Mouse (Mus musculus) CH12.LX (cell line): Measurements from ENCODE around the gene Alox12e. TPM values are rescaled to one million over a fixed set of nuclear protein-coding genes. Genes with fewer than 3 reads are reported as not detected.
"Not testable (repeated sequence)": the region's sequence is repeated elsewhere in the genome, so short reads cannot be mapped to it uniquely, and the experiment has no call there.

Experiments used
- DNase-seq: peaks from one replicate; pipeline ENCODE4 v3.0.0-alpha.2; 2013; ENCODE audit errors: extremely low read depth
- H3K27ac ChIP-seq: 2 replicates; pipeline ENCODE4 v1.5.1; 2012; ENCODE audit warnings: low read depth, mild to moderate bottlenecking, control low read depth, moderate library complexity; ENCODE audit not compliant: insufficient read depth
- H3K27me3 ChIP-seq: replicated peaks from 2 replicates; pipeline ENCODE3; 2012; ENCODE audit warnings: inconsistent platforms
- H3K36me3 ChIP-seq, 2 experiments: replicated peaks in 1 of 2; 2 replicates each; pipeline versions ENCODE3 to v1.6.1; 2012; ENCODE audit warnings: inconsistent platforms in 1 of 2, low read length in 1 of 2, mild to moderate bottlenecking in 1 of 2, mixed read lengths in 1 of 2, moderate library complexity in 1 of 2; ENCODE audit not compliant: control insufficient read depth in 1 of 2, insufficient read depth in 1 of 2
- H3K4me1 ChIP-seq, 2 experiments: 2 replicates each; pipeline ENCODE4 v1.6.1; 2012; ENCODE audit warnings: inconsistent platforms in 1 of 2, moderate library complexity in 1 of 2; ENCODE audit not compliant: insufficient read depth in 2 of 2, control insufficient read depth in 1 of 2
- H3K4me2 ChIP-seq: 2 replicates; pipeline ENCODE4 v1.6.1; 2012; ENCODE audit warnings: low read depth, mild to moderate bottlenecking, control low read depth; ENCODE audit not compliant: poor library complexity, insufficient read depth, severe bottlenecking
- H3K4me3 ChIP-seq, 3 experiments: fragments of 150-350 bp in 1 of 3; sonication (generic) in 1 of 3; replicated peaks in 1 of 3; 2 replicates each; pipeline versions ENCODE3 to v1.5.1; 2011 to 2012; ENCODE audit warnings: low read depth in 2 of 3, low read length in 2 of 3, mild to moderate bottlenecking in 2 of 3, moderate library complexity in 2 of 3, control low read depth in 1 of 3, improper control_type of control experiment in 1 of 3, inconsistent platforms in 1 of 3, mixed read lengths in 1 of 3; ENCODE audit not compliant: poor library complexity in 1 of 3
- H3K79me2 ChIP-seq: replicated peaks from 2 replicates; pipeline ENCODE4 v1.6.1; 2012; ENCODE audit warnings: mild to moderate bottlenecking, moderate library complexity; ENCODE audit not compliant: control insufficient read depth, poor library complexity, insufficient read depth, severe bottlenecking; ENCODE audit errors: extremely low read depth
- H3K9ac ChIP-seq: 2 replicates; pipeline ENCODE4 v1.6.1; 2012; ENCODE audit warnings: low read depth, mild to moderate bottlenecking, control low read depth, moderate library complexity; ENCODE audit not compliant: insufficient read depth
- H3K9me3 ChIP-seq: replicated peaks from 2 replicates; pipeline ENCODE3; 2012; ENCODE audit warnings: low read length, inconsistent platforms, mixed read lengths
- E2F4 ChIP-seq: IDR thresholded peaks from 2 replicates; pipeline ENCODE4 v1.6.1; 2011; ENCODE audit warnings: low read depth, low read length, improper control_type of control experiment; ENCODE audit not compliant: insufficient replicate concordance
- ELF1 ChIP-seq: IDR thresholded peaks from 2 replicates; pipeline ENCODE4 v1.6.1; 2014; ENCODE audit warnings: low read depth, mild to moderate bottlenecking, inconsistent platforms, low read length, improper control_type of control experiment
- ETS1 ChIP-seq: conservative IDR thresholded peaks from 2 replicates; pipeline ENCODE4 v1.6.1; 2012; ENCODE audit warnings: low read depth, mild to moderate bottlenecking, inconsistent platforms, low read length, improper control_type of control experiment, moderate library complexity
- JUN ChIP-seq: IDR thresholded peaks from 2 replicates; pipeline ENCODE4 v1.6.1; 2011; ENCODE audit warnings: low read depth, mild to moderate bottlenecking, low read length, improper control_type of control experiment, moderate library complexity; ENCODE audit not compliant: insufficient read depth
- MAX ChIP-seq: IDR thresholded peaks from 2 replicates; pipeline ENCODE4 v1.6.1; 2011; ENCODE audit warnings: low read length, improper control_type of control experiment
- NELFE ChIP-seq: IDR thresholded peaks from 2 replicates; pipeline ENCODE4 v1.6.1; 2011; ENCODE audit warnings: low read depth, low read length, improper control_type of control experiment
- RAD21 ChIP-seq: IDR thresholded peaks from 2 replicates; pipeline ENCODE4 v1.6.1; 2011; ENCODE audit warnings: low read depth, mild to moderate bottlenecking, low read length, improper control_type of control experiment, moderate library complexity
- RCOR1 ChIP-seq: conservative IDR thresholded peaks from 2 replicates; pipeline ENCODE4 v1.6.1; 2012; ENCODE audit warnings: low read depth, mild to moderate bottlenecking, inconsistent platforms, low read length, improper control_type of control experiment
- SMC3 ChIP-seq: IDR thresholded peaks from 2 replicates; pipeline ENCODE4 v1.6.1; 2011; ENCODE audit warnings: low read depth, low read length, improper control_type of control experiment
- UBTF ChIP-seq: IDR thresholded peaks from 2 replicates; pipeline ENCODE4 v1.6.1; 2012; ENCODE audit warnings: low read depth, mild to moderate bottlenecking, inconsistent platforms, low read length, improper control_type of control experiment, moderate library complexity
- USF2 ChIP-seq: conservative IDR thresholded peaks from 2 replicates; pipeline ENCODE4 v1.6.1; 2011; ENCODE audit warnings: low read depth, low read length, improper control_type of control experiment
- ZC3H11A ChIP-seq: IDR thresholded peaks from 2 replicates; pipeline ENCODE4 v1.6.1; 2012; ENCODE audit warnings: low read depth, mild to moderate bottlenecking, inconsistent platforms, low read length, improper control_type of control experiment
- ZMIZ1 ChIP-seq: IDR thresholded peaks from 2 replicates; pipeline ENCODE4 v1.6.1; 2012; ENCODE audit warnings: low read depth, mild to moderate bottlenecking, inconsistent platforms, low read length, improper control_type of control experiment
- dilution Hi-C: fragments of 300-500 bp; cut with MboI; formaldehyde crosslinking; loops from 2 replicates; pipeline ENCODE4 v1.14.3; 2020; ENCODE audit warnings: low sequenced_read_pairs; ENCODE audit not compliant: extremely low pct_unique_long_range_greater_than_20kb, extremely low pct_ligation_motif_present
- in situ Hi-C: fragments of 300-500 bp; cut with MboI; formaldehyde crosslinking; loops from 3 replicates; pipeline ENCODE4 v1.14.3; 2019; ENCODE audit warnings: low sequenced_read_pairs, low pct_ligation_motif_present, low pct_unique_long_range_greater_than_20kb, mixed read lengths
- polyA plus RNA-seq: library from polyadenylated mRNA; unstranded; fragments of >175 nt; gene quantifications from 2 replicates; pipeline ENCODE4 v1.2.1, GENCODE M21; 2012; ENCODE audit warnings: low read depth; ENCODE audit not compliant: insufficient read length
- total RNA-seq, 2 experiments: library from RNA; depleted of rRNA; stranded (reverse); fragments of 300-350 nt in 1 of 2; fragments of >200 nt in 1 of 2; gene quantifications; 2 replicates each; pipeline ENCODE4 v1.2.3; 2012 to 2014

Alox12e gene
- total RNA-seq (2012; rRNA removed) (0.21 TPM in 1 of 2 replicates, not detected in the other), total RNA-seq (2014; rRNA removed) (not detected in 2 replicates), polyA plus RNA-seq (not detected in 2 replicates)

GRCm38 (mm10) chr11:70322528-70322927 is at the start of gene Alox12e:
Gene Alox12e (minus strand): TSS chr11:70322628.
- no peak within 1 kb of the TSS for H3K27ac ChIP-seq
- TF ChIP-seq ETS1 (no peak), RAD21 (no peak), USF2 (no peak), ZC3H11A (no peak)
- TF ChIP-seq, all 38 proteins: peak for 0
- Histone ChIP-seq H3K4me2 (no peak within 1 kb of the TSS), H3K9me3 (no peaks in the 10 kb centered on the region), H3K9ac (no peak within 1 kb of the TSS), H3K79me2 (no peaks in the 10 kb centered on the region), H3K4me1 (no peaks in the 10 kb centered on the region; a peak in 1 of 4 replicates), H3K4me3 (no peak within 1 kb of the TSS), H3K27me3 (peaks cover 84% of the 10 kb centered on the region), H3K36me3 (no peaks in the 10 kb centered on the region)
- no peak for DNase-seq
- dilution Hi-C loops, result no loop called here
- in situ Hi-C loops, result loop anchor here (10.0 kb wide), 1 partner anchor 182 kb away; the partner anchor contains the start of gene Tm4sf5

DNA sequence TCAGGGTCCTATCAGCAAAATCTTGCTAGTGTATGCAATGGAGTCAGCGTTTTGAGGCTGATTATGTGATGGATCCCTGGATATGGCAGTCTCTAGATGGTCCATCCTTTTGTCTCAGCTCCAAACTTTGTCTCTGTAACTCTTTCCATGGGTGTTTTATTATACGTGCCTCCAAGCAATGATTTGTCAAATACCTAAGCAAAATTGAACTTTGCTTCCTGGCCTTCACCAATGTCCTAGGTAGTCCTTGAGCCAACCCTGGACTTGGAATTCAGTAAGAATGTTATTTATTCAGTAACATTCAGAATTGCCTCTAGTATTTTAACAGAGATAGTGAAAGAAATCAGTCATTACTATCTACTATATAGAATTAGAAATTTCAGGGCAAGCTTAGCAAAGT is 46.2 kb upstream of the Alox12e start:
- in situ Hi-C loops, dilution Hi-C loops, H3K9ac ChIP-seq, H3K9me3 ChIP-seq, DNase-seq, H3K36me3 ChIP-seq, H3K79me2 ChIP-seq, H3K4me3 ChIP-seq, H3K27me3 ChIP-seq, H3K27ac ChIP-seq, H3K4me2 ChIP-seq, H3K4me1 ChIP-seq: not testable (repeated sequence)

GRCm38 (mm10) chr11:70367701-70368100 is 45.3 kb upstream of the Alox12e start:
- DNase-seq, H3K9ac ChIP-seq, H3K27ac ChIP-seq, H3K79me2 ChIP-seq, dilution Hi-C loops, H3K4me3 ChIP-seq, in situ Hi-C loops, H3K4me2 ChIP-seq, H3K27me3 ChIP-seq, H3K9me3 ChIP-seq, H3K36me3 ChIP-seq, H3K4me1 ChIP-seq: not testable (repeated sequence)

DNA sequence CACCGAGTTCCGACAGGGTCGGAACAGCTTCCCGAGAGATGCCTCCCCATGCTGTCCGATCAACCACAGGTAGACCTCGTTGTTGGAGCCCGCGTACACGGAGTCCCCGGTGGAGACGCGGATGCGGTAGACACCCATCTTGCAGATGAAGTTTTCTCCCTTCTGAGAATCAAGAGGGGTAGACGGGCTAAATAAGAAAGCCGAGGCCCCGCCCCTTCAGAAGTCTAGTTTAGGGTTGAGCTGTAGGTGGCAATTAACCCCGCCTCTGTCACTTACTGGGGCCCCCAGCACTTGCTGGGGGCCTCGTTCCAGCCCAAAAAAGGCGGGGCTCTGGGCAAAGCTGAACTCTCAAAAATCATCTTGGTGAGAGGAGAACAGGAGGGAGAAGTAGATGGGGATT is 29.4 kb upstream of the Alox12e start, which contains the start of gene Alox15:
Gene Alox15, minus strand, starts transcription at position 164 of the 400 bp plus-strand sequence.
- no peak within 1 kb of the TSS for H3K4me3 ChIP-seq
- H3K4me1 ChIP-seq, result peaks cover 3% of the 10 kb centered on the region in 2 experiments; a peak in 2 of 4 replicates
- peak within 1 kb of the TSS; percentile 21 for H3K4me2 ChIP-seq
- H3K36me3 ChIP-seq, result no peaks in the 10 kb centered on the region
- dilution Hi-C loops, result no loop called here
- H3K9ac ChIP-seq, result no peak within 1 kb of the TSS
- no peaks in the 10 kb centered on the region for H3K9me3 ChIP-seq
- TF ChIP-seq RAD21 (no peak), SMC3 (no peak), JUN (no peak), ELF1 (no peak), UBTF (no peak), NELFE (no peak), RCOR1 (no peak), E2F4 (no peak), ZMIZ1 (no peak), USF2 (no peak), MAX (no peak), ZC3H11A (no peak)
- no peaks in the 10 kb centered on the region for H3K79me2 ChIP-seq
- DNase-seq, result no peak
- in situ Hi-C loops, result no loop called here
- H3K27ac ChIP-seq, result no peak within 1 kb of the TSS
- peaks cover 79% of the 10 kb centered on the region for H3K27me3 ChIP-seq
